Mouse (Mus musculus) liver, embryonic 12.5 days (tissue): ENCODE measurements around the gene Fscn3. TPM values are rescaled to one million over a fixed set of nuclear protein-coding genes. Genes with fewer than 3 reads are reported as not detected.

ENCODE experiments used
- polyA plus RNA-seq: library from polyadenylated mRNA; unstranded; fragments of >200 nt; fragmentation: Nextera tagmentation; extraction: Ambion mirVana; gene quantifications from 2 replicates; pipeline ENCODE4 v1.2.1, GENCODE M21; 2016

Fscn3 gene
- polyA plus RNA-seq, 1 experiment from 2014 or later, result 0.38 TPM

Other genes with a start within 250 kb of the Fscn3 start
- 40.5 and 42.0 TPM in 2 replicates for gene Zfp800, start 29.8 kb upstream of the Fscn3 start, polyA plus RNA-seq
- gene Arf5, start 4.2 kb upstream of the Fscn3 start, polyA plus RNA-seq, result 370 and 395 TPM in 2 replicates
- 5.5 and 6.7 TPM in 2 replicates for gene Gcc1, start 601 bp downstream of the Fscn3 start, polyA plus RNA-seq
- not detected in 2 replicates for gene Pax4, start 21.6 kb downstream of the Fscn3 start, polyA plus RNA-seq
- 82.0 and 82.6 TPM in 2 replicates for gene Snd1, start 47.4 kb downstream of the Fscn3 start, polyA plus RNA-seq